Mouse (Mus musculus): ENCODE data around the gene Ercc8. TPM values are rescaled to one million over a fixed set of nuclear protein-coding genes. Genes with fewer than 3 reads are reported as not detected.
A peak's percentile ranks its signal among the peaks of the same experiment; 100 is the strongest.

The Ercc8 gene
- total RNA-seq, 2 experiments from 2014 or later, result 5.9 to 7.3 TPM

- no peak for DNase-seq
These were observed 1.4 kb upstream of the Ercc8 start for GRCm38 (mm10) chr13:108157156-108157555.

- DNase-seq, result no peak
These were observed 633 bp upstream of the Ercc8 start for GRCm38 (mm10) chr13:108157732-108158464.

GRCm38 (mm10) chr13:108159241-108159575 lies 677 bp downstream of the Ercc8 start:
- no peak for DNase-seq

GRCm38 (mm10) chr13:108159963-108160362 lies 1.4 kb downstream of the Ercc8 start:
- DNase-seq, result no peak

- no peak for DNase-seq
These were observed 5.4 kb downstream of the Ercc8 start for GRCm38 (mm10) chr13:108163912-108164311.

GRCm38 (mm10) chr13:108164621-108165020 lies 6.1 kb downstream of the Ercc8 start:
- DNase-seq, result no peak

GRCm38 (mm10) chr13:108170002-108170401 lies 11.5 kb downstream of the Ercc8 start:
- no peak for DNase-seq

- DNase-seq, result no peak
These were observed 12.0 kb downstream of the Ercc8 start for GRCm38 (mm10) chr13:108170511-108170910.

GRCm38 (mm10) chr13:108179618-108180017 lies 21.1 kb downstream of the Ercc8 start:
- DNase-seq, result no peak

GRCm38 (mm10) chr13:108180821-108181220 lies 22.3 kb downstream of the Ercc8 start:
- DNase-seq, result no peak

GRCm38 (mm10) chr13:108184743-108185255 lies 26.3 kb downstream of the Ercc8 start:
- no peak for DNase-seq

- DNase-seq, result no peak
These were observed 27.0 kb downstream of the Ercc8 start for GRCm38 (mm10) chr13:108185530-108185929.

- no peak for DNase-seq
These were observed 29.5 kb downstream of the Ercc8 start for GRCm38 (mm10) chr13:108187994-108188393.

GRCm38 (mm10) chr13:108191074-108191720 lies 32.7 kb downstream of the Ercc8 start:
- no peak for DNase-seq

GRCm38 (mm10) chr13:108195474-108195873 lies 36.9 kb downstream of the Ercc8 start:
- DNase-seq, result no peak

GRCm38 (mm10) chr13:108204857-108205256 lies 46.3 kb downstream of the Ercc8 start:
- no peak for DNase-seq

- no peak for DNase-seq
These were observed 48.9 kb downstream of the Ercc8 start for GRCm38 (mm10) chr13:108207447-108207846.

- DNase-seq, result no peak
These were observed 49.6 kb downstream of the Ercc8 start for GRCm38 (mm10) chr13:108208090-108208489.

- DNase-seq, result no peak
These were observed 52.4 kb downstream of the Ercc8 start for GRCm38 (mm10) chr13:108210960-108211359.

GRCm38 (mm10) chr13:108212397-108213018 lies 54.0 kb downstream of the Ercc8 start:
- DNase-seq, result no peak

GRCm38 (mm10) chr13:108214081-108214484 lies 55.6 kb downstream of the Ercc8 start, which contains the start of gene Elovl7:
Elovl7 (plus strand) TSS chr13:108214404.
- peak; percentile 73 for DNase-seq

GRCm38 (mm10) chr13:108214485-108215107 lies 56.1 kb downstream of the Ercc8 start:
- no peak for DNase-seq

Data from gastrocnemius, postnatal 25 days (tissue).